Mouse (Mus musculus): ENCODE data around the gene Eef1g.

Gene Eef1g

DNA sequence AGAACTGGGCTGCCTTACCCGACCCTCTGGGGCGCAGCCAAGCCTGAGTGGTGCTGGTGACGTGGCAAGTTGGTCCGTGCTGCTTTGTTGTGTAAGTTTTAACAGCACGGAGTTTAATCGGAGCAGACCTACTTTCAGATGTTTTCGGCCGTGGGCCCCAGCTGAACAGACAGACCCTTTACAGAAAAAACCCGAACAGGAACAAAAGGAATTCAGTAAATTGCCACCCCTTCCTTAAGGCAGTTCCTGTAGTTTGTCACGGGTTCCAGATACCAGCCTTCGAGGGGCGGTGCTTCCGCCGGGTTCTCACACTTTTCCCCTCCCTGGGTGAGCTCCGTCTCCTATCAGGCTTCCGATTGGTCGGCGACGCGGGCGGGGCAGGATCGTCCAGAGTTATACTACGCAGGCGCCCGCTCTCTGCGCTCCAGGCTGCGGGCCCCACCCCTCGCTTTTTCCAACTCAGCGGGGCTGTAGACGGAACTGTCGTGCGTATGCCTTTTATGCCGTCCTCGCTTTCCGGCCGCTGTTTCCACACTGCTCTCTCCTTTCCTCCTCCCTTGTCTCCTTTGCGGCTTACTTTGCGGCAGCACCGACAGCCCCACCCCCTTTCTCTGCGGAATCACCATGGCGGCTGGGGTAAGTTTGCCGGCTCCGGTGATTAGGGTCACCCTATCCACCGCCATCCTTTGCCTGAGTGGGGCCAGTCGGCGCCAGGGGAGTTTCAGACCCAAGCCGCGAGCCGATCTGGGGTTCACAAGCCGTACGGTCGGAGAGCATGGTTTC lies at the start of gene Eef1g:
Gene Eef1g (plus strand): TSS at position 452 of the 783 bp plus-strand sequence.
- peak; percentile 97 to 98 for DNase-seq (ENCODE audit: low read depth in 2 of 2, low spot score in 2 of 2)

DNA sequence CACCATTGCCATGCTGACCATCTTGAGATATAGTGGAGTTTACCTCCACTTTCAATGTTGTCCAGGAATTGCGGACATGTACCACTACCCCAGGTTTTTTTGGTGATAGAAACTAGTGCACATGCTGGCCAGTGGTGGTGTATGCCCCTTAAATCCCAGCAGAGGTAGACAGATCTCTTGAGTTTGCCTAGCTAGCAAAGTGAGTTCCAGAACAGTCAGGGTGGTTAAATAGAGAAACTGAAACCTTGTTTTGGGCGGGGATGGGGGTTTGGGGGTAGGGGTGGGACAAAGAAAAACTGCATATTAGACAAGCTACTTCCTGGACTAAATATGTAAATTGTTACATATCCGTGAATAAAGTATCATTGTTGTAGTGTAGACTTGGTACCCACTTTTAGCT lies 47.8 kb upstream of the Eef1g start:
- no peak for DNase-seq (ENCODE audit: low read depth in 2 of 2, low spot score in 2 of 2)

- no peak for DNase-seq (ENCODE audit: low read depth in 2 of 2, low spot score in 2 of 2)
Observed at GRCm38 (mm10) chr19:8919684-8920072, 47.2 kb upstream of the Eef1g start.

DNA sequence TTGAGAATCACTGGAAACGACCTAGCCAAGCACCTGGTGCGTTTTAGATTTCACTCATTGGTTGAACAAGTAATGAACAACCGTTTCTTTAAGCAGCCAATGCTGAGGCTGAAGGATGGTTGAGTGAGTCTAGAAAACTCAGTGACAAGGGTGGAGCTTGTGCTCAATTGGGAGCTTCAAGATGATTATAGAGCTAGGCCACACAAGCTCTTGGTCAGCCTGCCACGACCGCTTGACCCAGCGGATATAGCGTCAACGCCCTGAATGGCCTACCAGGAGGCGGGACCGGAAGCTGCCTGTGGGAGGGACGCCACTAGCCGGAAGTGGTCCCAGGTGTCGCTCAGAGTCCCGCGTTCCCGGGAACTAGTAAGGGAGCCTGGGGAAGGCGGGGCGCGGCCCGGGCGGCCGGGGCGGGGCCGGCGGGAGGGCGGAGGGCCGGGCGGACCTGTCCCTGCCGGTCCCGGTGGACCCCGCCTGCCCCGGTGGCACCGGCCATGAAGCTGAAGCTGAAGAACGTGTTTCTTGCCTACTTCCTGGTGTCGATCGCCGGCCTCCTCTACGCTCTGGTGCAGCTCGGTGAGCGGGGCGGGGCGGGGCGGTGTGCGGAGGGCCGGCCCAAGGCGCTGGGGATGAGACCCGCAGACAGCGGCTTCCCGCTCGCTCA lies 46.6 kb upstream of the Eef1g start, which contains the start of gene B3gat3:
Gene B3gat3 (plus strand): TSS at position 302 of the 664 bp plus-strand sequence.
- peak; percentile 57 to 63 for DNase-seq (ENCODE audit: low read depth in 2 of 2, low spot score in 2 of 2)

DNA sequence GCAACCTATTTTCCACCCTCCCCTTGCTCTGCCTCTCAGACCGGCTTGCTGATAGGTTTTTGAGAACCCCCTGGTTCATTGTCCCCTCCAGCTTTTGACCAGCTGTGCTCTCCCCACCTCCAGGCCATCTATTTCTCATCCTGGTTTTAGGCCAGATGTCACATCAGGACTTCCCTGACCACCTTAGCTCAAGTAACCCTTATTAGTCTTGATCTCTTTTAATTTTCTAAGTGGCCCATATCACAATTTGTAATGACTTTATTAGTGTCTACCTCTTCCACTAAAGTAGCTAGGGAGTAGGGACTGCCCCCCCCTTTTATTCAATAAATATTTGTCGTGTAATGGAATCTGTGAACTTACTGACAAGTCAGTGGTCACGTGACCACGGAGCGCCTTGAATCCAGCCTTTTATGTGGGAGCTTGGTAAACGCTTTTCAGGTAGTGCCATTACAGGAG lies 46.0 kb upstream of the Eef1g start:
- no peak for DNase-seq (ENCODE audit: low read depth in 2 of 2, low spot score in 2 of 2)

DNA sequence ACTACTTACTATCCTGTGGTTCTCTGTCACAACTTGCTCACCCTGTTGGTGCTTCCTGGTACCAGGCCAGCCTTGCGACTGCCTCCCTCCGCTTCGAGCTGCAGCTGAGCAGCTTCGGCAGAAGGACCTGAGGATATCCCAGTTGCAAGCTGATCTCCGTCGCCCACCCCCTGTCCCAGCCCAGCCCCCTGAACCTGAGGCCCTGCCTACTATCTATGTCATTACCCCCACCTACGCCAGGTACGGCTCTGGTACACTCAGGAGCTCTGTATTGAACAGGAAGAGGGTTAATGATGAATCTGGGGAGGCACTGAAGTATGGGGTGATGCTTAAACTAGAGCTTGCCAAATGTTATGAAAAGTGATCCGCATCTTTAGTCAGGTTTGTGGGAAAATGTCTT lies 45.1 kb upstream of the Eef1g start:
- DNase-seq (ENCODE audit: low read depth in 2 of 2, low spot score in 2 of 2) = no peak

GRCm38 (mm10) chr19:8926766-8927165 lies 40.1 kb upstream of the Eef1g start:
- no peak for DNase-seq (ENCODE audit: low read depth in 2 of 2, low spot score in 2 of 2)

DNA sequence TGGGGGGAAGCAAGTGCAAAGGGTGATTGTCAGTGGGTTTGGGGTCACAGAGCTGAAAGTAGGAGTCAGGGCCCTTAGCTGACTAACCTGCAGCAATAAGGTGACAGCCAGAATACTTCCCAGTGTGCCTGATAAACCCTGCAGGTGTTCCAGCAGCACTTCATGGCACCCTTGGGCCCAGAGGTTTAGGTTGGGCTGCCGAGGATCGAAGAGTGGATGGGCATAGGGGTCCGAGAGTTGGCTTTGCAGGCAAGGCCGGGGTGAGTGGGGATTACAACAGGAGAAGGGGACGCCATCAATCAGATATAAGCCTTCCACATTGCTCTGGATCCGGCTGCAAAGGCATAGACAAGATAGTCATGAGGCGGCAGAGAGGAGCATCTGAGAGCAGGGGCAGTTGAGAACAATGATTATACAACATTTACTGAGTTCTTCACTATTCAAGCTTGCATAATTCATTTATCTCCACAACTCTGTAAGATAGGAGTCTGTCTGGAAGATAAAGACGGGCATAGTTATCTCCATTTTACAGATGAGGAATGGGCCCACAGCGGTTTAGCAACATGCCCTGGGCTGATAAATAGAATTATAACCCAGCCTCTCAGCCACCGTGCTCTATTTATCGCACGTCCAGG lies 38.8 kb upstream of the Eef1g start:
- DNase-seq (ENCODE audit: low read depth in 2 of 2, low spot score in 2 of 2) = no peak

DNA sequence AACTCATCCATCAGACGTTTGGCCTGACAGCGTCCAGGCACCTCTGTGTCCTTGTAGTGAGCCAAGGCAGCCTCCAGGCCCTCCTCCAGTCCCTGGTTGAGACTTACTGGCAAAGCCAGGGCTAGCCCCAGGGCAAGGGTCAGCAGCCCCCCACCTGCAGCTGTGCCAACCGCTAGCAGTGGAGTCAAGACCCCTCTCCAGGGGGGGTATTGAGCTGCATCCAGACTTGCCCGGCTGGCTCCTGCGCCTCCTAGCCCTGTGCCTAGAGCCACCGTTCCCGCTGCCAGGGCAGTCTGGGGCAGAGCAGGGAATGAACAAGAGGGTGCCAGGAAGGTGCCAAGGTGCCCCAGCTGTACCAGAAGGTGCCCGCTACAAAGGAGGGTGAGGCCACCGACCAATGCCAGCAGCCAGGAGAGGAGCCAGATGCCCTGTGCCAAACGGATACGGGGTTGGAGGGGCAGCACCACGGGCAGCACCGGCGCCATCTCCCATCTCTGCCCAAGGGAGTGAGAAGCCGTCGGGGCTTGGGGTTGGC lies 38.1 kb upstream of the Eef1g start:
- peak in 1 of 2 experiments; percentile 20 for DNase-seq (ENCODE audit: low read depth in 2 of 2, low spot score in 2 of 2)

DNA sequence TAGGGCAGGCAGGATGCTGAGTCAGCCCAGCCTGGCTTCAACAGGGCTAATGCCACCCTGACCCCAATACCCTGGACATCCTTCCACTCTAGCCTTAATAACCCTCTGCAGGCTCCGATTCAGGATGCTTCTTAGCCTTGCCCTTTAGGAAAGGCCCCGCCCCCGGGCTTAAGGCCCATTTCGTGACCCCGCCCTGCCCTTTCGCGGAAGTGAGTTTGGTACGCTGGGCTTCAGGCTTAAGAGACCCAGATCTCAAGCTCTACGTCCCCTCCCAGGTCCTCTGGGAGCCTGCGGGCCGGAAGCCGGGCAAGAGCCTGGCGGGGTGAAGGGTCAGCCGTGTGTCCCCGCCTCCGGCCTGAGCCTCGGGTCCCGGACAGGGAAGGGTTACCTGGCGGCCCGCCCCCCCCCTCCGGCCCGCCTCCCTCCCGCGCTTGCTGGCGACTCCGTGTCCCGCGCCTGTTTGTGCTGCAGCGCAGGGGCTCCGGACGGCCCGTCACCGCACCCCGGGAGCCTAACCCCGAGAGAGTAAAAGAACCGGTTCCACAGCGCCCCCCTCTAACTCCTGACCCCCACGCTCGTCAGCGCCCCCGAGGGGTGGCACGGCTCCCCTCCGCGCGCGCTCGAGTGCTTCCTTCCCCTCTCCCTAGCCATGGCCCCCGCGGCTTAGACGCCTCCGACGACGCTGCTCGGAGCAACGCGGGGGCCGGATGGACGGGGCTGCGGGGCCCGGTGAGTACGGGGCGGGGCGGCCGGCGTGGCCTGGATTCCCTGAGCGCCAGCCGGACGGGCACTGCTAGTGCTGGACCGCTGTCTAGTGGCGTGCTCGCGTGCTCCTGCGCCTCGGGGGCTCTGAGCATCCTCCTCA lies 37.4 kb upstream of the Eef1g start, which contains the start of the genes Rom1 and Eml3:
Gene Rom1 (minus strand): TSS at position 133 of the 865 bp plus-strand sequence.
Gene Eml3 (plus strand): TSS at position 329 of the 865 bp plus-strand sequence.
- DNase-seq (ENCODE audit: low read depth in 2 of 2, low spot score in 2 of 2) = peak; percentile 77 to 83

GRCm38 (mm10) chr19:8930117-8930516 lies 36.7 kb upstream of the Eef1g start:
- DNase-seq (ENCODE audit: low read depth in 2 of 2, low spot score in 2 of 2) = no peak

DNA sequence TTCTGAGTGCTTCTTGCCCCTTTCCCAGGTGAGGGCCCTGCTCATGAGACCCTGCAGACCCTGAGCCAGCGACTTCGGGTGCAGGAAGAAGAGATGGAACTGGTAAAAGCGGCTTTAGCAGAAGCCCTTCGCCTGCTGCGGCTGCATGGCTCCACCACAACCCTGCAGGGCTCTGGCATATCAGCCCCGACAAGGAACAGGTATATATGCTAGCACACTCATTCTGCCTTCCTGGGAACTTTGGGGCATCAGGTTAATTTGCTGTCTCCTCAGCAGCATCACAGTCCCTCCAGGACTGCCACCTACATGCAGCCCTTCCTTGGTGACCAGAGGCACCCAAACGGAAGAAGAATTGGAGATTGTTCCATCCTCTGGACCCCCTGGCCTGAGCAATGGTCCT lies 36.1 kb upstream of the Eef1g start:
- no peak for DNase-seq (ENCODE audit: low read depth in 2 of 2, low spot score in 2 of 2)

GRCm38 (mm10) chr19:8936736-8937135 lies 30.1 kb upstream of the Eef1g start:
- no peak for DNase-seq (ENCODE audit: low read depth in 2 of 2, low spot score in 2 of 2)

- no peak for DNase-seq (ENCODE audit: low read depth in 2 of 2, low spot score in 2 of 2)
Observed at GRCm38 (mm10) chr19:8940526-8941133, 26.2 kb upstream of the Eef1g start.

GRCm38 (mm10) chr19:8941136-8941514 lies 25.7 kb upstream of the Eef1g start:
- DNase-seq (ENCODE audit: low read depth in 2 of 2, low spot score in 2 of 2) = no peak

- DNase-seq (ENCODE audit: low read depth in 2 of 2, low spot score in 2 of 2) = peak; percentile 94 to 96
Observed at GRCm38 (mm10) chr19:8941515-8942217, 25.2 kb upstream of the Eef1g start, which contains the start of gene Mta2. Gene Mta2 (plus strand): TSS chr19:8941875.

DNA sequence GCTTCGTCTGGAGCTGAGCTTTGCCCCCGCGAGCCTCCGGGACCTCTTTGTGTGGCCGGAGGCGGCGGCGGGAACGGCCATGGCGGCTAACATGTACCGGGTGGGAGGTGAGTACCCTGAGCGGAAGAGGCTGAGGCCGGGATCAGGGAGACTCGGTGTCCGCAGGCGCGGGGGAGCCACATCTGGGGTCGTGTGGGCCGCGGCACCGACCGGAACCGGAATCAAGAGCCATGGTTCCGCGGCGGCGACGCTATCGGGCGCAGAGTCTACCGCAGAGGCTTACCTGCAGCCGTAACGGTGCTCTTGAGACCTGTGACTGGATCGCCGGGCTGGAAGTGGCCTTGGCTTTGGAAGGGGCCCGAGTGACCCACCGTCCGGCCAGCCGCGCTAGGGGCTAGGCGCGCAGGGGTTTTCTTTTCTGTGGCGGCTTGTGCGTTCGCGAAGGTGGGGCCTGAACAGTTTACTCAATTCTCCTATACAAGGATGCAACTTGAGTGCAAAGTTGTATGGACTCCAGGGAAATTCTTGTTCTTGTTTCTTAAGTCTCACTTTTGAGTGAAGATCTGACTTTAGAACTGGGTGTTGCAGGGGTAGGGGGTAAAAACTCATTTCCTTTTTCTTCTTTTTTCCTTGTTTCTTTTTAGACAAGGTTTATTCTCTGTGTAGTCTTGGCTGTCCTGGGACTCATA lies 24.4 kb upstream of the Eef1g start:
- no peak for DNase-seq (ENCODE audit: low read depth in 2 of 2, low spot score in 2 of 2)

GRCm38 (mm10) chr19:8943047-8943446 lies 23.8 kb upstream of the Eef1g start:
- no peak for DNase-seq (ENCODE audit: low read depth in 2 of 2, low spot score in 2 of 2)

GRCm38 (mm10) chr19:8944062-8944461 lies 22.8 kb upstream of the Eef1g start:
- no peak for DNase-seq (ENCODE audit: low read depth in 2 of 2, low spot score in 2 of 2)

Measured in CD8-positive naive resting alpha-beta T cell, adult 2 months (primary cell).